34 mouse cellular contexts compared by ENCODE assay signal in genomic region chr13:92594907-92595306, GRCm38 (mm10). TPM values are rescaled to one million over a fixed set of nuclear protein-coding genes. Genes with fewer than 3 reads are reported as not detected.
DNase-seq lines count a peak whose midpoint lies in the region; ATAC-seq and TF ChIP-seq lines count a peak whose summit lies in the region.
"Had no signal": no experiment of that assay in that cellular context is flagged by ENCODE, and none has a peak within 500 bp of the region (broad histone marks: within the 10 kb centered on the region; RNA-seq: fewer than 3 reads in every experiment).

No protein-coding gene starts in this region.

- no peaks in the 10 kb centered on the region for H3K9me3 ChIP-seq in forebrain, embryonic 12.5 days
- H3K9me3 ChIP-seq in forebrain, embryonic 14.5 days (replicated peaks; ENCODE audit: control insufficient read depth, low read length) = no peaks in the 10 kb centered on the region
- no peaks in the 10 kb centered on the region for H3K9me3 ChIP-seq in intestine, embryonic 16.5 days (ENCODE audit: control insufficient read depth, low read length)
- H3K9me3 ChIP-seq in intestine, postnatal 0 days (ENCODE audit: control insufficient read depth) = no peaks in the 10 kb centered on the region
- no peaks in the 10 kb centered on the region for H3K9me3 ChIP-seq in midbrain, embryonic 10.5 days (replicated peaks)
- no peaks in the 10 kb centered on the region for H3K9me3 ChIP-seq in midbrain, embryonic 15.5 days
- H3K9me3 ChIP-seq in liver, embryonic 16.5 days (replicated peaks; ENCODE audit: control insufficient read depth, low read length) = no peaks in the 10 kb centered on the region
- H3K9me3 ChIP-seq: forebrain, embryonic 10.5 days; G1E; stomach, embryonic 15.5 days had no signal

- TF ChIP-seq CTCF in intestine, postnatal 0 days (IDR thresholded peaks at IDR 0.05; ENCODE audit: low read depth) = no peak

- DNase-seq in forebrain, embryonic 14.5 days (ENCODE audit: low spot score) = no peak
- no peak for DNase-seq in midbrain, embryonic 10.5 days (ENCODE audit: low spot score)
- no peak for DNase-seq in thymus, adult 18-20 months
- DNase-seq: adrenal gland, adult 8-10 months; cerebellum, adult 8-10 months; cerebellum, postnatal 25 days; gastrocnemius, postnatal 14 days; heart, postnatal 36 days; kidney, adult 9 months; kidney, postnatal 10 days; layer of hippocampus, postnatal 36 days; right cerebral cortex, postnatal 25 days; thymus, postnatal 14 days had no signal

- no peak for ATAC-seq in forebrain, embryonic 12.5 days (ENCODE audit: low FRiP score)
- ATAC-seq in forebrain, embryonic 14.5 days = no peak
- no peak for ATAC-seq in intestine, embryonic 16.5 days
- no peak for ATAC-seq in intestine, postnatal 0 days
- ATAC-seq in midbrain, embryonic 15.5 days (replicated peaks) = no peak
- ATAC-seq in liver, embryonic 16.5 days (ENCODE audit: low read depth) = no peak
- ATAC-seq: midbrain, embryonic 16.5 days had no signal

- H3K4me1 ChIP-seq in forebrain, embryonic 12.5 days = peaks cover 30% of the 10 kb centered on the region
- peaks cover 18% of the 10 kb centered on the region for H3K4me1 ChIP-seq in forebrain, embryonic 14.5 days (ENCODE audit: control insufficient read depth, insufficient read depth, low read length)
- peaks cover 21% of the 10 kb centered on the region for H3K4me1 ChIP-seq in intestine, embryonic 16.5 days (ENCODE audit: control insufficient read depth, insufficient read depth, low read length)
- H3K4me1 ChIP-seq in intestine, postnatal 0 days (replicated peaks; ENCODE audit: control insufficient read depth, insufficient read depth, low read length) = no peaks in the 10 kb centered on the region
- peaks cover 48% of the 10 kb centered on the region for H3K4me1 ChIP-seq in midbrain, embryonic 10.5 days
- H3K4me1 ChIP-seq in midbrain, embryonic 15.5 days = peaks cover 21% of the 10 kb centered on the region
- peaks cover 54% of the 10 kb centered on the region for H3K4me1 ChIP-seq in liver, embryonic 16.5 days (ENCODE audit: control insufficient read depth, low read depth, low read length)

- no peaks in the 10 kb centered on the region for H3K27me3 ChIP-seq in forebrain, embryonic 12.5 days
- H3K27me3 ChIP-seq in forebrain, embryonic 14.5 days (replicated peaks; ENCODE audit: control insufficient read depth, insufficient read depth, low read length) = no peaks in the 10 kb centered on the region
- H3K27me3 ChIP-seq in intestine, embryonic 16.5 days (replicated peaks; ENCODE audit: control insufficient read depth, insufficient read depth, low read length) = no peaks in the 10 kb centered on the region
- H3K27me3 ChIP-seq in intestine, postnatal 0 days (replicated peaks; ENCODE audit: control insufficient read depth, insufficient read depth, low read length) = no peaks in the 10 kb centered on the region
- no peaks in the 10 kb centered on the region for H3K27me3 ChIP-seq in midbrain, embryonic 10.5 days (ENCODE audit: low read depth, poor library complexity, severe bottlenecking)
- H3K27me3 ChIP-seq in midbrain, embryonic 15.5 days (replicated peaks) = no peaks in the 10 kb centered on the region
- no peaks in the 10 kb centered on the region for H3K27me3 ChIP-seq in liver, embryonic 16.5 days (ENCODE audit: control insufficient read depth, insufficient read depth, low read depth, low read length)
- H3K27me3 ChIP-seq: stomach, embryonic 15.5 days had no signal

- 82% methylated on average over 3 of the region's 3 CpGs for WGBS in forebrain, embryonic 12.5 days
- WGBS in forebrain, embryonic 14.5 days = 62% methylated on average over 3 of the region's 3 CpGs
- 77% methylated on average over 3 of the region's 3 CpGs for WGBS in intestine, embryonic 16.5 days
- WGBS in intestine, postnatal 0 days = 88% methylated on average over 3 of the region's 3 CpGs
- WGBS in midbrain, embryonic 10.5 days = 83% methylated on average over 3 of the region's 3 CpGs
- 86% methylated on average over 3 of the region's 3 CpGs for WGBS in midbrain, embryonic 15.5 days
- 66% methylated on average over 3 of the region's 3 CpGs for WGBS in liver, embryonic 16.5 days (ENCODE audit: insufficient replicate concordance)

- H3K27ac ChIP-seq in forebrain, embryonic 12.5 days = 0 out of 2 replicates have a peak overlapping the region, but pooled peaks have one; percentile 61
- no peak overlapping the region for H3K27ac ChIP-seq in forebrain, embryonic 14.5 days (ENCODE audit: low read depth, low read length)
- 0 out of 2 replicates have a peak overlapping the region, but pooled peaks have one; percentile 26 for H3K27ac ChIP-seq in intestine, embryonic 16.5 days (ENCODE audit: low read length)
- no peak overlapping the region for H3K27ac ChIP-seq in intestine, postnatal 0 days (ENCODE audit: low read depth, low read length)
- peak overlapping the region; percentile 80 for H3K27ac ChIP-seq in midbrain, embryonic 10.5 days (replicated peaks)
- no peak overlapping the region for H3K27ac ChIP-seq in midbrain, embryonic 15.5 days
- H3K27ac ChIP-seq in liver, embryonic 16.5 days (ENCODE audit: low read length) = no peak overlapping the region
- H3K27ac ChIP-seq: hindbrain, embryonic 14.5 days; macrophage had no signal

- no peaks in the 10 kb centered on the region for H3K36me3 ChIP-seq in forebrain, embryonic 12.5 days (replicated peaks)
- no peaks in the 10 kb centered on the region for H3K36me3 ChIP-seq in forebrain, embryonic 14.5 days (ENCODE audit: control insufficient read depth, insufficient read depth, low read length)
- H3K36me3 ChIP-seq in intestine, embryonic 16.5 days (ENCODE audit: control insufficient read depth, insufficient read depth, low read length) = no peaks in the 10 kb centered on the region
- H3K36me3 ChIP-seq in intestine, postnatal 0 days (ENCODE audit: control insufficient read depth, insufficient read depth) = no peaks in the 10 kb centered on the region
- no peaks in the 10 kb centered on the region for H3K36me3 ChIP-seq in midbrain, embryonic 10.5 days
- H3K36me3 ChIP-seq in midbrain, embryonic 15.5 days (replicated peaks) = no peaks in the 10 kb centered on the region
- no peaks in the 10 kb centered on the region for H3K36me3 ChIP-seq in liver, embryonic 16.5 days (ENCODE audit: control insufficient read depth, insufficient read depth)
- H3K36me3 ChIP-seq: forebrain, embryonic 10.5 days; G1E; stomach, embryonic 15.5 days had no signal

- H3K4me3 ChIP-seq in forebrain, embryonic 12.5 days (replicated peaks) = no peak overlapping the region
- no peak overlapping the region for H3K4me3 ChIP-seq in forebrain, embryonic 14.5 days (ENCODE audit: low read depth, low read length)
- no peak overlapping the region for H3K4me3 ChIP-seq in intestine, embryonic 16.5 days (ENCODE audit: low read length)
- no peak overlapping the region for H3K4me3 ChIP-seq in intestine, postnatal 0 days (ENCODE audit: low read depth, low read length)
- H3K4me3 ChIP-seq in midbrain, embryonic 10.5 days = no peak overlapping the region
- no peak overlapping the region for H3K4me3 ChIP-seq in midbrain, embryonic 15.5 days
- no peak overlapping the region for H3K4me3 ChIP-seq in liver, embryonic 16.5 days (ENCODE audit: low read depth, low read length)
- H3K4me3 ChIP-seq: forebrain, embryonic 10.5 days; myocyte; stomach, embryonic 15.5 days had no signal

- H3K4me2 ChIP-seq in forebrain, embryonic 12.5 days = no peak overlapping the region
- H3K4me2 ChIP-seq in forebrain, embryonic 14.5 days (ENCODE audit: low read length) = no peak overlapping the region
- no peak overlapping the region for H3K4me2 ChIP-seq in intestine, embryonic 16.5 days (ENCODE audit: low read depth, low read length)
- no peak overlapping the region for H3K4me2 ChIP-seq in intestine, postnatal 0 days (replicated peaks; ENCODE audit: low read depth)
- H3K4me2 ChIP-seq in midbrain, embryonic 15.5 days = no peak overlapping the region
- H3K4me2 ChIP-seq in liver, embryonic 16.5 days (ENCODE audit: low read depth, low read length) = peak overlapping the region; percentile 10; the same call in 1 of the 2 replicates
- H3K4me2 ChIP-seq: heart, embryonic 11.5 days; hindbrain, embryonic 14.5 days had no signal

- H3K9ac ChIP-seq in forebrain, embryonic 12.5 days = no peak overlapping the region
- no peak overlapping the region for H3K9ac ChIP-seq in forebrain, embryonic 14.5 days (ENCODE audit: low read length)
- H3K9ac ChIP-seq in intestine, embryonic 16.5 days (ENCODE audit: low read depth, low read length) = no peak overlapping the region
- no peak overlapping the region for H3K9ac ChIP-seq in intestine, postnatal 0 days (ENCODE audit: low read depth, low read length)
- no peak overlapping the region for H3K9ac ChIP-seq in midbrain, embryonic 15.5 days
- H3K9ac ChIP-seq in liver, embryonic 16.5 days (ENCODE audit: low read depth, low read length) = no peak overlapping the region
- H3K9ac ChIP-seq: hindbrain, embryonic 14.5 days; stomach, embryonic 15.5 days had no signal

RNA-seq across cellular contexts. Expression of gene Serinc5, which starts 16.0 kb away (rescaled TPM):
- 9.5 and 10.0 TPM in 2 replicates for polyA plus RNA-seq in forebrain, embryonic 12.5 days (2016; fragmentation: Nextera tagmentation; extraction: Ambion mirVana)
- polyA plus RNA-seq in forebrain, embryonic 14.5 days (2014; fragmentation: Nextera tagmentation; extraction: Ambion mirVana) = 13.7 and 15.5 TPM in 2 replicates
- 18.0 and 18.9 TPM in 2 replicates for polyA plus RNA-seq in intestine, embryonic 16.5 days (2015; fragmentation: Nextera tagmentation; extraction: Ambion mirVana)
- polyA plus RNA-seq in intestine, postnatal 0 days (2015; fragmentation: Nextera tagmentation; extraction: Ambion mirVana) = 10.8 and 11.8 TPM in 2 replicates
- 10.6 and 11.1 TPM in 2 replicates for polyA plus RNA-seq in midbrain, embryonic 10.5 days (2016; fragmentation: Nextera tagmentation; extraction: Ambion mirVana)
- polyA plus RNA-seq in midbrain, embryonic 15.5 days (2015; fragmentation: Nextera tagmentation; extraction: Ambion mirVana) = 18.1 and 18.6 TPM in 2 replicates
- 21.5 and 21.7 TPM in 2 replicates for polyA plus RNA-seq in liver, embryonic 16.5 days (2015; fragmentation: Nextera tagmentation; extraction: Ambion mirVana)

RNA-seq across cellular contexts. Expression of gene Spz1, which starts 18.9 kb away (rescaled TPM):
- polyA plus RNA-seq in forebrain, embryonic 12.5 days (2016; fragmentation: Nextera tagmentation; extraction: Ambion mirVana) = not detected in 2 replicates
- polyA plus RNA-seq in forebrain, embryonic 14.5 days (2014; fragmentation: Nextera tagmentation; extraction: Ambion mirVana) = not detected in 2 replicates
- not detected in 2 replicates for polyA plus RNA-seq in intestine, embryonic 16.5 days (2015; fragmentation: Nextera tagmentation; extraction: Ambion mirVana)
- polyA plus RNA-seq in intestine, postnatal 0 days (2015; fragmentation: Nextera tagmentation; extraction: Ambion mirVana) = not detected in 2 replicates
- polyA plus RNA-seq in midbrain, embryonic 10.5 days (2016; fragmentation: Nextera tagmentation; extraction: Ambion mirVana) = not detected in 2 replicates
- polyA plus RNA-seq in midbrain, embryonic 15.5 days (2015; fragmentation: Nextera tagmentation; extraction: Ambion mirVana) = not detected in 2 replicates
- polyA plus RNA-seq in liver, embryonic 16.5 days (2015; fragmentation: Nextera tagmentation; extraction: Ambion mirVana) = not detected in 2 replicates
- polyA plus RNA-seq: embryonic facial prominence, embryonic 11.5 days; forebrain, embryonic 10.5 days; G1E; heart, embryonic 11.5 days; heart, embryonic 16.5 days; hindbrain, embryonic 14.5 days; intestine, embryonic 14.5 days; large intestine, adult 2 months; limb, embryonic 14.5 days; lung, postnatal 0 days; macrophage; midbrain, embryonic 16.5 days; myocyte; neural tube, embryonic 14.5 days; stomach, embryonic 15.5 days; urinary bladder, adult 2 months had no signal

Comparison
In these comparisons a context has a peak if more than half of its experiments do, and no peak if none do; other contexts are left out.
1. H3K27ac ChIP-seq: peak in forebrain, embryonic 12.5 days (single experiment), intestine, embryonic 16.5 days (single experiment) and midbrain, embryonic 10.5 days (single experiment); none in forebrain, embryonic 14.5 days (single experiment), intestine, postnatal 0 days (single experiment), midbrain, embryonic 15.5 days (single experiment) and liver, embryonic 16.5 days (single experiment).